25 mouse cellular contexts compared by ENCODE assay signal in genomic region chr9:74946713-74947402, GRCm38 (mm10).
"Had no signal": no experiment of that assay in that cellular context is flagged by ENCODE, and none has a peak within 500 bp of the region (broad histone marks: within the 10 kb centered on the region; RNA-seq: fewer than 3 reads in every experiment).

No protein-coding gene starts in this region.

- H3K9me3 ChIP-seq: heart, embryonic 13.5 days; heart, embryonic 15.5 days; hindbrain, embryonic 13.5 days; hindbrain, embryonic 15.5 days; kidney, embryonic 15.5 days; limb, embryonic 10.5 days; limb, embryonic 12.5 days had no signal

- H3K4me1 ChIP-seq: heart, embryonic 15.5 days; hindbrain, embryonic 13.5 days; hindbrain, embryonic 15.5 days had no signal

- H3K27me3 ChIP-seq: heart, embryonic 13.5 days; heart, embryonic 15.5 days; hindbrain, embryonic 13.5 days; hindbrain, embryonic 15.5 days; kidney, embryonic 15.5 days; limb, embryonic 12.5 days had no signal

- H3K9ac ChIP-seq: heart, embryonic 13.5 days; heart, embryonic 15.5 days; hindbrain, embryonic 13.5 days; hindbrain, embryonic 15.5 days; kidney, embryonic 15.5 days; limb, embryonic 12.5 days had no signal

- H3K4me3 ChIP-seq: gastrocnemius, adult 2 months; heart, adult 2 months; heart, embryonic 13.5 days; heart, embryonic 15.5 days; hindbrain, embryonic 13.5 days; hindbrain, embryonic 15.5 days; kidney, embryonic 15.5 days; left cerebral cortex, adult 2 months; limb, embryonic 10.5 days; limb, embryonic 12.5 days had no signal

- DNase-seq: gastrocnemius, adult 2 months; gastrocnemius, postnatal 10 days; gastrocnemius, postnatal 25 days; heart, adult 11 months; heart, adult 2 months; heart, postnatal 14 days; heart, postnatal 36 days; kidney, adult 11 months; kidney, adult 2 months; kidney, adult 9 months; kidney, postnatal 14 days; kidney, postnatal 36 days had no signal

- H3K27ac ChIP-seq: gastrocnemius, adult 2 months; heart, adult 2 months; heart, embryonic 13.5 days; heart, embryonic 15.5 days; hindbrain, embryonic 13.5 days; hindbrain, embryonic 15.5 days; hindbrain, postnatal 0 days; kidney, embryonic 15.5 days; kidney, postnatal 0 days; left cerebral cortex, adult 2 months; limb, embryonic 10.5 days; limb, embryonic 12.5 days had no signal

- H3K4me2 ChIP-seq: heart, embryonic 11.5 days; heart, embryonic 13.5 days; heart, embryonic 15.5 days; hindbrain, embryonic 13.5 days; hindbrain, embryonic 15.5 days; kidney, embryonic 15.5 days; limb, embryonic 12.5 days; liver, embryonic 11.5 days had no signal

- ATAC-seq: hindbrain, postnatal 0 days; intestine, embryonic 16.5 days had no signal

- H3K36me3 ChIP-seq: heart, embryonic 13.5 days; heart, embryonic 15.5 days; hindbrain, embryonic 13.5 days; hindbrain, embryonic 15.5 days; kidney, embryonic 15.5 days; limb, embryonic 10.5 days; limb, embryonic 12.5 days had no signal
